Mouse (Mus musculus) embryonic facial prominence, embryonic 13.5 days (tissue): ENCODE results near the gene Frmd4b. TPM values are rescaled to one million over a fixed set of nuclear protein-coding genes. Genes with fewer than 3 reads are reported as not detected.

Experiments used
- ATAC-seq: fragments of 200-750 bp; cut with Nextera tagmentation; 2 replicates; pipeline ENCODE4 v1.8.0; 2017; ENCODE audit warnings: low read depth; ENCODE audit not compliant: insufficient number of reproducible peaks, insufficient read depth, low FRiP score, low TSS enrichment
- H3K27ac ChIP-seq: fragments of 300-500 bp; sonication (generic); 2 replicates; pipeline ENCODE4 v1.5.1; 2015; ENCODE audit warnings: moderate library complexity, mild to moderate bottlenecking, inconsistent platforms
- H3K27me3 ChIP-seq: fragments of 300-500 bp; sonication (generic); 2 replicates; pipeline ENCODE4 v1.6.1; 2015; ENCODE audit warnings: mild to moderate bottlenecking, inconsistent platforms
- H3K36me3 ChIP-seq: fragments of 300-500 bp; sonication (generic); 2 replicates; pipeline ENCODE4 v1.6.1; 2015; ENCODE audit warnings: mild to moderate bottlenecking, inconsistent platforms
- H3K4me1 ChIP-seq: fragments of 300-500 bp; sonication (generic); 2 replicates; pipeline ENCODE4 v1.6.1; 2015; ENCODE audit warnings: inconsistent platforms
- H3K4me2 ChIP-seq: fragments of 300-500 bp; sonication (generic); 2 replicates; pipeline ENCODE4 v1.6.1; 2015; ENCODE audit warnings: moderate library complexity, mild to moderate bottlenecking, inconsistent platforms
- H3K4me3 ChIP-seq: fragments of 300-500 bp; sonication (generic); 2 replicates; pipeline ENCODE4 v1.5.1; 2015; ENCODE audit warnings: mild to moderate bottlenecking, inconsistent platforms
- H3K9ac ChIP-seq: fragments of 300-500 bp; sonication (generic); 2 replicates; pipeline ENCODE4 v1.6.1; 2015; ENCODE audit warnings: mild to moderate bottlenecking, inconsistent platforms
- H3K9me3 ChIP-seq: fragments of 300-500 bp; sonication (generic); 2 replicates; pipeline ENCODE4 v1.6.1; 2016; ENCODE audit warnings: inconsistent platforms
- WGBS: fragments of 180-500 bp; shearing (Covaris S2); methylation state at CpG from one replicate; pipeline ENCODE4 v1.1.7; 2015; ENCODE audit warnings: mixed read lengths; 5-methylcytosine and 5-hydroxymethylcytosine counted together
- polyA plus RNA-seq: library from polyadenylated mRNA; unstranded; fragments of >200 nt; fragmentation: Nextera tagmentation; extraction: Ambion mirVana; gene quantifications from 2 replicates; pipeline ENCODE4 v1.2.1, GENCODE M21; 2015

The Frmd4b gene
- polyA plus RNA-seq, result 13.5 and 15.4 TPM in 2 replicates

DNA sequence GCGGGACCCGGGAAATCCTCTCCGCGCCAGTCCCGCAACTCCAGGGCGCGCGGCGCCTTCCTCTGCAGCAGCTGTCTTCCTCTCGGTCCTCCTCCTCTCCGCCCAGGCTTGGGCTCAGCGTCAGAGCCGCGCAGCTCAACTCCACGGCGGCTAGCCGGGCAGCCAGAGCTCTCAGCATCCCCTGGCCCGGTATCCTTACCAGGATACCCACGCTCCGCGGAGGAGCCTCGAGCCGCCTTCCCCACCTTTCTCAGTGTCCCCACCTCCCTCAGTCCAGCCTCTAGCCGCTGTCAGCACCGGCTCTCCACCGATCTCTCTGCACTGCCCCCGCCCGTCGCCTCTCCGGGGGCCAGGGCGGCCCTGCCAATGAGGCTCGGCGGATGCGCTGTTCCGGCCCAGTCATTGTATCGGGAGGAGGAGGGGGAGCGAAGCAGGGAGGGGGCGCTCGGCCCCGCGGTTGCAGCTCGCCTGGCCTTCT is at the start of gene Frmd4b:
Gene Frmd4b, minus strand, starts transcription at position 276 of the 478 bp plus-strand sequence.
- H3K27me3 ChIP-seq, result peaks cover 29% of the 10 kb centered on the region
- WGBS, result under 1% methylated on average over 42 of the region's 42 CpGs
- peak within 1 kb of the TSS; percentile 72 for H3K9ac ChIP-seq
- H3K27ac ChIP-seq, result peak within 1 kb of the TSS; percentile 75
- peak within 1 kb of the TSS; percentile 93 for H3K4me2 ChIP-seq
- ATAC-seq, result peak; percentile 76
- peaks cover 16% of the 10 kb centered on the region for H3K4me1 ChIP-seq
- H3K9me3 ChIP-seq, result no peaks in the 10 kb centered on the region
- H3K4me3 ChIP-seq, result peak within 1 kb of the TSS; percentile 62
- no peaks in the 10 kb centered on the region for H3K36me3 ChIP-seq

DNA sequence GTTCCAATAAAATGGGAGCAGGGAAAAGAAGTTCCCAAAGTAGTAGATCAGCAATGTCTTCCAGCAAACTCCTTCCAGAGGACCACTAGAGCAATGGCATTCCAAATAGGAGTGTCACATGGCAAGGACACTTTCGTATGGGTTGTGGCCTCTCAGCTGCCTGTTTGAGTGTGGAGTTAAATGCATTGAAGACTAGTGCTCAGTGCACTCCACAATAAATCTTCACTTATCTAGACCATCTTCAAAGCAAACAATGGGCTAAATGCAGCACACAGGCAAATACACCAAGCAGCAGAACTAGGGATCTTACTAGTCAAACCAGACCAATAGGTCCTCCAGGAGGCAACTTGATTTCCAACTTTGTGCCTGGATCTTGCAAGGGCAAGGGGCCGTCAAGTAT is 49.1 kb upstream of the Frmd4b start:
- H3K4me1 ChIP-seq, result peaks cover 5% of the 10 kb centered on the region
- 26% methylated on average over 2 of the region's 2 CpGs for WGBS
- ATAC-seq, result no peak

DNA sequence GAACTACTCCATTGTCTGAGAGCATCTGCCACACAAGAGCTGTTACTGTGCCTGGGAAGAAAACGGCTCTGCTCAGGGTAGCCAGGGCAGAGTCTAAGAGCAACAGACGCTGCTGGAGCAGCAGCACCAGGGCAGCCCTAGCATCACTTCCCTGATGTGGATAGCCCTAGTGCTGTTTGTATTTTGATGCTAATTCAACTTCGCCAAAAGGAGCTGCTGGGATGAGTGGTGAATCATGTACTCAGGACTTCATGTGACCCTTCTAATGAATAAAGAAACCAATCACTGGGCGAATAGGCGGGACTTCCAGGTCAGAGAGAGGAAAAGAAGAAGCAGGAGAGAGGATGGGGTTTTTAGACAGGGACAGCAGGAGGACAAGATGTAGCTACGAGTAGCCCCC is 41.6 kb upstream of the Frmd4b start:
- WGBS, result 83% methylated on average over 6 of the region's 6 CpGs
- ATAC-seq, result no peak

More for the DNA sequence above, 49.1 kb upstream of the Frmd4b start:
- H3K4me2 ChIP-seq, result no peak overlapping the region
- H3K36me3 ChIP-seq, result no peaks in the 10 kb centered on the region
- no peak overlapping the region for H3K4me3 ChIP-seq
- no peak overlapping the region for H3K27ac ChIP-seq
- H3K9ac ChIP-seq, result no peak overlapping the region
- no peaks in the 10 kb centered on the region for H3K27me3 ChIP-seq
- H3K9me3 ChIP-seq, result no peaks in the 10 kb centered on the region

DNA sequence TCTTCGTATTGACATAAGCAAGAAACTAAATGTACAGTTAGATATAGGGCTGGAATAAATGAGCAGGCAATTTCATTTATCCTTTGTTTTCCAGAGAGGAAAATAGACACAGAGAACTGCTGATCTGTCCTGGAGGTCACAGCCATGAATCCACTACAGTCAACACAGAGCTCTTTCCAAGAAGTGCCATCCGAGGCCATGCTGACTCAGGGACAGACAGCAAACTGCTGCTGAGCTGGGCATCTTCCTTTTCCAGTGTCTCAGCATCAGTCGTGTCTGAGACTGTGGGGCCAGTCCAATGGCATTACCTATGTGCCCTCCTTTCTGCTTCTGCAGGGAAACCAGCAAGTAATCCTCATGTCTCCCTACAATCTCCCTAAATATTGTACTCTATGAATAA is 38.6 kb upstream of the Frmd4b start:
- Histone ChIP-seq H3K27me3 (no peaks in the 10 kb centered on the region), H3K9ac (no peak overlapping the region), H3K9me3 (no peaks in the 10 kb centered on the region), H3K36me3 (no peaks in the 10 kb centered on the region), H3K4me3 (no peak overlapping the region), H3K4me2 (no peak overlapping the region), H3K4me1 (no peaks in the 10 kb centered on the region), H3K27ac (no peak overlapping the region)
- WGBS, result 71% methylated on average over 3 of the region's 3 CpGs
- ATAC-seq, result no peak

More for the DNA sequence above, 41.6 kb upstream of the Frmd4b start:
- H3K4me3 ChIP-seq, result no peak overlapping the region
- H3K4me2 ChIP-seq, result no peak overlapping the region
- H3K4me1 ChIP-seq, result no peaks in the 10 kb centered on the region
- no peaks in the 10 kb centered on the region for H3K9me3 ChIP-seq
- no peaks in the 10 kb centered on the region for H3K36me3 ChIP-seq
- no peaks in the 10 kb centered on the region for H3K27me3 ChIP-seq
- H3K27ac ChIP-seq, result no peak overlapping the region
- H3K9ac ChIP-seq, result no peak overlapping the region

DNA sequence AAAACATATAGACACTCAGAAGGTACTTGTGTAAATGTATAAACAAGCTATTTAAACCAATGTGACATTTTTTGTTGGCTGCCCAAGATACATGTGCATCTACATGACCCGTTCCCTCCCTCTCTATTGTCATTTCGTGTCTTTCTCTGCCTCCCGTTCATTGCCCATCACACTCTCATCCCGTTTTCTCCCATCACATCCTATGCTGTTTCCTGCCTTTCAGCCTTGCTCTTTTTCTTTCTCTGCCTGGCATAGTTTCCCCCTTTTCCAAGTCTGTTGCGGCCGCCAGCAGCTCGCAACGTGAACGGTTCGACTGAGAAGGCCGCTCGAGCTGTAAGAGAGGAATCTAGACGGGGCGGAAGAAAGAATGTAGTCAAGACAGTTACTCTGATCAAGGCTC is 30.2 kb upstream of the Frmd4b start:
- Histone ChIP-seq H3K27me3 (no peaks in the 10 kb centered on the region), H3K9me3 (no peaks in the 10 kb centered on the region), H3K4me1 (no peaks in the 10 kb centered on the region), H3K4me3 (no peak overlapping the region), H3K4me2 (no peak overlapping the region), H3K27ac (no peak overlapping the region), H3K36me3 (no peaks in the 10 kb centered on the region), H3K9ac (no peak overlapping the region)
- no peak for ATAC-seq
- 91% methylated on average over 14 of the region's 14 CpGs for WGBS

DNA sequence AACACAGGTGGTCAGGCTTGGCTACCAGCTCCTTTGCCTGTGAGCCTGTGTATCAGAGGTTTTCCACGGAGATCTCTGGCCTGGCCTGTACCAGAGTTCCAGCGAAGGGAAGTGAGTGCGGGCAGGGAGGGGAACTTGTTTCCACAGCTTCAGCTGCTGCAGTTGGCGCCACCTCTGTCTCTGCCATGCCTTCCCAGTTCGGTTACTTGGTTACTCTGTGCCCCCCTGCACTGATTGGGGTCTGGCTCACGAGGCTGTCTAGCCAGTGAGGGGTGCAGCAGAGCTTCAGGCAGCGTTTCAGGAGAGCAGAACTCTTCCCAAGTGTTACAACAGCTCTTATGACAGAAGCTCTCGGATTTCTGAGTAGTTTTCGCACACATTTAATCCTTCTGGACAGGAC is 6.0 kb upstream of the Frmd4b start:
- no peak overlapping the region for H3K27ac ChIP-seq
- H3K9ac ChIP-seq, result no peak overlapping the region
- H3K27me3 ChIP-seq, result peaks cover 9% of the 10 kb centered on the region; the same call in 1 of the 2 replicates
- ATAC-seq, result no peak
- H3K4me1 ChIP-seq, result peaks cover 4% of the 10 kb centered on the region; the same call in 1 of the 2 replicates
- H3K4me3 ChIP-seq, result no peak overlapping the region
- H3K9me3 ChIP-seq, result no peaks in the 10 kb centered on the region
- WGBS, result 59% methylated on average over 9 of the region's 9 CpGs
- H3K36me3 ChIP-seq, result no peaks in the 10 kb centered on the region
- H3K4me2 ChIP-seq, result no peak overlapping the region

DNA sequence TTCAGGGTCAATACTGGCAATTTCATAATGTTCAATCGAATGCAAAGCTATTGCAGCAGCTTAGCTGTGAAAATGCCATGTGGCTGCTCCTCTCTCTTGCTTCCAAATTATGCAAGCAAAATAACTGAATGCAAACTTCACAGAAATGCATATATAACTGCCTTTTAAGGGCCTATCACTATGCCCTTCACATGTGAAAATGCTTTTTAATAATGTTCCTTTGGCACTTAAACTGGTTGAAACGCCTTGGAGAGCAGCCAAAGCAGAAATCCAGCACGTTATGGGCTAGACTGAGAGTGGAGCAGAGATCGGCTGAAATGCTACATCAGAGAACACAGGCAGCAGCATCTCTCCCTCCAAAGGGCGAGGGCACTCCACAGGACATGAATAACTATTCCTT is 4.9 kb upstream of the Frmd4b start:
- H3K4me3 ChIP-seq, result no peak overlapping the region
- no peak overlapping the region for H3K9ac ChIP-seq
- H3K9me3 ChIP-seq, result no peaks in the 10 kb centered on the region
- ATAC-seq, result no peak
- 54% methylated on average over 5 of the region's 5 CpGs for WGBS
- no peak overlapping the region for H3K4me2 ChIP-seq
- no peaks in the 10 kb centered on the region for H3K36me3 ChIP-seq
- no peak overlapping the region for H3K27ac ChIP-seq
- peaks cover 17% of the 10 kb centered on the region; the same call in 1 of the 2 replicates for H3K27me3 ChIP-seq
- H3K4me1 ChIP-seq, result peaks cover 9% of the 10 kb centered on the region; the same call in 1 of the 2 replicates

DNA sequence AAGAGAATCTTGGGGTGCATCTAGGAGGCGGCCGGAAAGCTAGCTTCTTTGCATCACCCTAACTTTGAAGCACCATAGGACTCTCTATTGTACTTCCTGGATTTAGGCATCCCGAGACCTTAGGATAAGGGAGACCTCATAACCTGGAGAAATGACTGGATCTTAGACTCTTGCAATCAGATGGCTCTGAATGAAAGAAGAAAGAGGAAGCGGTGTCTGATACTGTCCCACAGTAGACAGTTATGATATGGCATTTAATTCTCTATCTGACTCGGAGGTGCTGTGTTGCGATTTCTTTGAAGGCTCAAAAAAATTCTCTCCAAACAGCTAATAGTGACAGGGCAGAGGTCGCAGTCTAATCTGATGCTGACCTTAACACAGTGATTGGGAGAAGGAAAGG is 433 bp upstream of the Frmd4b start:
- H3K9ac ChIP-seq, result peak overlapping the region; percentile 72
- no peaks in the 10 kb centered on the region for H3K36me3 ChIP-seq
- peak overlapping the region; percentile 75; the same call in 1 of the 2 replicates for H3K27ac ChIP-seq
- peaks cover 16% of the 10 kb centered on the region for H3K4me1 ChIP-seq
- no peaks in the 10 kb centered on the region for H3K9me3 ChIP-seq
- 20% methylated on average over 7 of the region's 7 CpGs for WGBS
- H3K27me3 ChIP-seq, result peaks cover 29% of the 10 kb centered on the region
- no peak for ATAC-seq
- H3K4me3 ChIP-seq, result peak overlapping the region; percentile 62
- peak overlapping the region; percentile 93 for H3K4me2 ChIP-seq

DNA sequence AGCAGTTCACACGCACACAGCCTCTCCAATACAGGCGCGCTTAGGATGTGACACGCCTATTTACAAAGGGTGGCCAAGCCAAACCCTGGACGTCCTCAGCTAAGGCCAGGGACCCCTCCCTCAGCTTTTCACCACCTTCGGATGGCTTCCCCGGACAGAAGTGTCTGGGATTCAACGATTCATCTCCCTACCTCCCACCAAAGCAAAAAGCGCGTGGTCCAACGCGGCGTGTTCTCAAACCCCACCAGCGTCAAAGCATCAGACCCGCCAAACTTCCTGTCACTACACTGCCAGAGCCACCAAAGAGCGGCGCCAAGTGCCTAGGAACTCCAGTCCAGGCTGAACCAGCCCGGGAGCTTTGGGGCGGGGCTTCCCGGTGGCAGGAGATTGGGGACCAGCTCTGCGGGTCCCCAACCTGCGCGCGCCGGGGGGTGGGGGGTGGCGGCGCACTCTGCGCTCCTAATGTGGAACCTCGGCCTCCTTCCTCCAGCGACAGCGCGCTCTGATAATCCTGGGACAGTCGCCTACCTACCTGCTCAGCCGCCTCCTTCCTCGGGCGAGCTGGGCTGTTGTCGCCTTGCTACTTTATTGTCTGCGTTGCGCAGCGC is 579 bp downstream of the Frmd4b start:
- WGBS, result under 1% methylated on average over 40 of the region's 40 CpGs
- peak overlapping the region; percentile 62 for H3K4me3 ChIP-seq
- H3K9ac ChIP-seq, result peak overlapping the region; percentile 72
- H3K4me2 ChIP-seq, result peak overlapping the region; percentile 93
- ATAC-seq, result peak; percentile 65
- H3K9me3 ChIP-seq, result no peaks in the 10 kb centered on the region
- peaks cover 29% of the 10 kb centered on the region for H3K27me3 ChIP-seq
- peaks cover 16% of the 10 kb centered on the region for H3K4me1 ChIP-seq
- H3K27ac ChIP-seq, result peak overlapping the region; percentile 75
- no peaks in the 10 kb centered on the region for H3K36me3 ChIP-seq

DNA sequence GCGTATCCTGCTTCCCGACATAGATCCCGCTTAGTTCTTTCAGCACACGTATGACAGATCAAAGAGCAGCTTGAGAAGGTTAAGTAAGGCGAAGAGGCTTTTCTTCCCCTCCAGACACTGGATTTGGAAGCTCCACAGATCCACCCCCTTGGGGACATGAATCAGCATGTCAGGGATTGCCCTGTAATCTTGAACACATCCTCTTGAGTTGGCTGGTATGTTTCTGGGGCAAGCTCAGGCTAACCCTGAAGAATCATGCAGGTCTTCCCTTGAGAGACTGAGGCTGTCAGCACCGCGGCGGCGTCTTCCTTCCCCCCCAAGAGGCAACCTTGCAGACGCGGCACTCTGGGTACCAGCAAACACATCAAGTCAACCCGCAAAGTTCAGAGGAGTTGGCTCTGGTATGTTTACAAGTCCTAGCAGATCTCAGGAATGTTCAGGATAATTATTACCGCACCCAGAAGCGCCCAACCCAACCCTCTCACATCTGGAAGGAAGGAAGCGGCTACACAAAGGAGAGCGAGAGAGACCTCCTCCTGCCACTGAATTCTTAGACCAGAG is 1.4 kb downstream of the Frmd4b start:
- Histone ChIP-seq H3K36me3 (no peaks in the 10 kb centered on the region), H3K27me3 (peaks cover 29% of the 10 kb centered on the region), H3K4me3 (peak overlapping the region; percentile 62), H3K27ac (peak overlapping the region; percentile 75), H3K9ac (peak overlapping the region; percentile 72), H3K9me3 (no peaks in the 10 kb centered on the region), H3K4me1 (peaks cover 16% of the 10 kb centered on the region), H3K4me2 (peak overlapping the region; percentile 93)
- 5% methylated on average over 16 of the region's 16 CpGs for WGBS
- peak; percentile 35; the same call in 1 of the 2 replicates for ATAC-seq

DNA sequence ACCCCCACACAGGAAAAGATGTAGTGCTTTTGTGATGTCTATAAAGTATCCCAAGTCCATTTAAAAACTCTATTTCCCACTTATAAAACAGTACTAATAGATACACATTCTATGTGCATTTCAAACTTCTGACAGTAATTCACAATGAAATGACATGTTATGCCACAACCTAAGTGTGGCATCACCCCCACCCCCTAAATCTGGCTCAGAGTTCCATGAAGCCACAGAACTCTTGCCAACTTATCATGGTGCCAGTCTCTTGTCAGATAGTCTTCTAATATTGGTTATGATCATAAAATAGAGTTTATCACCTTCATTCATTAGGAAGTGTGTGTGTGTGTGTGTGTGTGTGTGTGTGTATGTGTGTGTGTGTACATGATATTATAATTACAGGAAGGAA is 3.2 kb downstream of the Frmd4b start:
- Histone ChIP-seq H3K36me3 (no peaks in the 10 kb centered on the region), H3K27me3 (peaks cover 29% of the 10 kb centered on the region), H3K27ac (no peak overlapping the region), H3K4me1 (peaks cover 16% of the 10 kb centered on the region), H3K9me3 (no peaks in the 10 kb centered on the region), H3K4me3 (no peak overlapping the region), H3K9ac (no peak overlapping the region), H3K4me2 (no peak overlapping the region)
- no peak for ATAC-seq

DNA sequence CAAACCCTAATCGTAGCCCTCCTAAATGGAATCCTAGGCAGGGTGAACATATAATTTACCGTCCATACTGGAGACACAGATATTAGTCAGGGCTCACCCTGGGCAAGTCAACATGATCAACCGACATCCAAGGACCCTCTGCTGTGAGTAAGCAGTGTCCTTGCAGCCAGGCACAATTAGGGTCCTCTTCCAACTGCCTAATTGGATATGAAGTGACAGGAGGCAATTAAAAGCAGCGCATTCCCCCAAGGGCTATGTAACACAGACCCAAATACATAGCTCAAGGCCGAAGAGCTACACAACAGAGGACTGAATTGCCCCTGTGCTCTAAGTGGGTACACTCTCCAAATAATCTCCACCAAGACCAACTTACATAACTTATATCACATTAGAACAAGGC is 4.5 kb downstream of the Frmd4b start:
- WGBS, result 77% methylated on average over 5 of the region's 5 CpGs
- H3K4me1 ChIP-seq, result peaks cover 16% of the 10 kb centered on the region
- ATAC-seq, result no peak
- no peak overlapping the region for H3K4me3 ChIP-seq
- H3K4me2 ChIP-seq, result no peak overlapping the region
- peaks cover 16% of the 10 kb centered on the region for H3K27me3 ChIP-seq
- no peak overlapping the region for H3K27ac ChIP-seq
- no peaks in the 10 kb centered on the region for H3K9me3 ChIP-seq
- H3K9ac ChIP-seq, result no peak overlapping the region
- no peaks in the 10 kb centered on the region for H3K36me3 ChIP-seq
